Mouse (Mus musculus) cerebellum, adult 2 months (tissue): Measurements from ENCODE around the gene Spata3.

ENCODE experiments used
- CTCF ChIP-seq: fragments of 200-500 bp; IDR thresholded peaks from 2 replicates; pipeline ENCODE4 v1.5.1; 2011; ENCODE audit warnings: low read depth, mild to moderate bottlenecking, control low read depth, low read length, moderate library complexity, borderline replicate concordance; ENCODE audit not compliant: insufficient read depth
- POLR2A ChIP-seq: fragments of 200-500 bp; IDR thresholded peaks from 2 replicates; pipeline ENCODE4 v1.6.1; 2011; ENCODE audit warnings: low read length, control low read depth, borderline replicate concordance; ENCODE audit not compliant: insufficient read depth

GRCm38 (mm10) chr1:85985784-85986183 lies 30.8 kb upstream of the Spata3 start:
- no peak for TF ChIP-seq POLR2A
- TF ChIP-seq CTCF, result no peak
